Mouse (Mus musculus): ENCODE data around the gene Troap.

- TF ChIP-seq CTCF (IDR thresholded peaks at IDR 0.05; ENCODE audit: low read depth, low read length) (no peak), GATA1 (IDR thresholded peaks at IDR 0.05; ENCODE audit: borderline replicate concordance, low read length) (no peak), TAL1 (conservative IDR thresholded peaks at IDR 0.05; ENCODE audit: low read depth, low read length) (no peak), GATA2 (IDR thresholded peaks at IDR 0.05; ENCODE audit: borderline replicate concordance, low read depth, low read length) (no peak)
These were observed 9.6 kb downstream of the Troap start for GRCm38 (mm10) chr15:99083867-99084557.
